Mouse (Mus musculus) midbrain, postnatal 0 days (tissue): ENCODE data around the gene Ramp3. TPM values are rescaled to one million over a fixed set of nuclear protein-coding genes. Genes with fewer than 3 reads are reported as not detected.

Experiments
- ATAC-seq: fragments of 200-750 bp; cut with Nextera tagmentation; 2 replicates; pipeline ENCODE4 v1.8.0; 2017; ENCODE audit warnings: moderate number of reproducible peaks, mild to moderate bottlenecking, moderate TSS enrichment, moderate library complexity; ENCODE audit not compliant: low FRiP score
- DNase-seq: peaks from one replicate; pipeline ENCODE4 v3.0.0-alpha.2; 2015; ENCODE audit warnings: low spot score
- H3K27ac ChIP-seq: fragments of 300-500 bp; sonication (generic); 2 replicates; pipeline ENCODE4 v1.5.1; 2014; ENCODE audit warnings: low read depth, mild to moderate bottlenecking, low read length, mixed read lengths
- H3K27me3 ChIP-seq: fragments of 300-500 bp; sonication (generic); 2 replicates; pipeline ENCODE4 v1.6.1; 2014; ENCODE audit warnings: low read length, control low read depth, mixed read lengths; ENCODE audit not compliant: insufficient read depth
- H3K36me3 ChIP-seq: fragments of 300-500 bp; sonication (generic); 2 replicates; pipeline ENCODE4 v1.6.1; 2014; ENCODE audit warnings: low read length, control low read depth, mixed read lengths; ENCODE audit not compliant: insufficient read depth
- H3K4me1 ChIP-seq: fragments of 300-500 bp; sonication (generic); 2 replicates; pipeline ENCODE4 v1.6.1; 2014; ENCODE audit warnings: mild to moderate bottlenecking, control low read depth, antibody characterized with exemption, low read length, mixed read lengths; ENCODE audit not compliant: insufficient read depth
- H3K4me2 ChIP-seq: fragments of 300-500 bp; sonication (generic); 2 replicates; pipeline ENCODE4 v1.6.1; 2014; ENCODE audit warnings: low read depth, mild to moderate bottlenecking, low read length, mixed read lengths; ENCODE audit not compliant: poor library complexity, severe bottlenecking
- H3K4me3 ChIP-seq: fragments of 300-500 bp; sonication (generic); 2 replicates; pipeline ENCODE4 v1.5.1; 2014; ENCODE audit warnings: low read depth, mild to moderate bottlenecking, low read length, moderate library complexity
- H3K9ac ChIP-seq: fragments of 300-500 bp; sonication (generic); replicated peaks from 2 replicates; pipeline ENCODE4 v1.6.1; 2014; ENCODE audit warnings: mild to moderate bottlenecking, low read length, moderate library complexity, mixed read lengths; ENCODE audit not compliant: poor library complexity, severe bottlenecking
- H3K9me3 ChIP-seq: fragments of 300-500 bp; sonication (generic); 2 replicates; pipeline ENCODE4 v1.6.1; 2016; ENCODE audit warnings: low read length, control low read depth
- CTCF ChIP-seq: IDR thresholded peaks from 2 replicates; pipeline ENCODE4 v1.5.1; 2016; ENCODE audit warnings: antibody characterized with exemption, mild to moderate bottlenecking
- WGBS: fragments of 180-500 bp; shearing (Covaris S2); extraction: QIAGEN DNeasy Blood & Tissue Kit; methylation state at CpG from one replicate; pipeline ENCODE4 v1.1.7; 2014; 5-methylcytosine and 5-hydroxymethylcytosine counted together
- polyA plus RNA-seq: library from polyadenylated mRNA; unstranded; fragments of >200 nt; fragmentation: Nextera tagmentation; extraction: Ambion mirVana; gene quantifications from 2 replicates; pipeline ENCODE4 v1.2.1, GENCODE M21; 2015
- total RNA-seq: library from RNA; depleted of rRNA; stranded (reverse); fragments of >200 nt; gene quantifications from 2 replicates; pipeline ENCODE4 v1.2.3, GENCODE M21; 2014; rRNA removed

The Ramp3 gene
- total RNA-seq = 16.1 and 25.0 TPM in 2 replicates
- 14.8 and 15.6 TPM in 2 replicates for polyA plus RNA-seq

GRCm38 (mm10) chr11:6658271-6658670 is at the start of gene Ramp3:
TSS of gene Ramp3 (plus strand) at chr11:6658521.
- peak within 1 kb of the TSS; percentile 30; the same call in 1 of the 2 replicates for H3K9ac ChIP-seq
- WGBS = 1% methylated on average over 18 of the region's 18 CpGs
- 0 out of 2 replicates have a peak, but pooled peaks cover 2% of the 10 kb centered on the region for H3K4me1 ChIP-seq
- DNase-seq = peak; percentile 75
- H3K36me3 ChIP-seq = no peaks in the 10 kb centered on the region
- H3K4me2 ChIP-seq = peak within 1 kb of the TSS; percentile 72
- H3K27me3 ChIP-seq = no peaks in the 10 kb centered on the region
- peak within 1 kb of the TSS; percentile 40 for H3K4me3 ChIP-seq
- ATAC-seq = peak; percentile 65
- H3K9me3 ChIP-seq = no peaks in the 10 kb centered on the region
- no peak within 1 kb of the TSS for H3K27ac ChIP-seq
- peak; percentile 34 for TF ChIP-seq CTCF

- DNase-seq (no peak), ATAC-seq (no peak)
- Histone ChIP-seq H3K27me3 (no peaks in the 10 kb centered on the region), H3K27ac (no peak overlapping the region), H3K4me3 (no peak overlapping the region), H3K36me3 (peaks cover 64% of the 10 kb centered on the region), H3K9me3 (no peaks in the 10 kb centered on the region), H3K4me2 (no peak overlapping the region), H3K4me1 (no peaks in the 10 kb centered on the region), H3K9ac (no peak overlapping the region)
- WGBS = 91% methylated on average over 12 of the region's 12 CpGs
- TF ChIP-seq CTCF = no peak
These were observed 42.8 kb upstream of the Ramp3 start for GRCm38 (mm10) chr11:6615250-6616205.

DNA sequence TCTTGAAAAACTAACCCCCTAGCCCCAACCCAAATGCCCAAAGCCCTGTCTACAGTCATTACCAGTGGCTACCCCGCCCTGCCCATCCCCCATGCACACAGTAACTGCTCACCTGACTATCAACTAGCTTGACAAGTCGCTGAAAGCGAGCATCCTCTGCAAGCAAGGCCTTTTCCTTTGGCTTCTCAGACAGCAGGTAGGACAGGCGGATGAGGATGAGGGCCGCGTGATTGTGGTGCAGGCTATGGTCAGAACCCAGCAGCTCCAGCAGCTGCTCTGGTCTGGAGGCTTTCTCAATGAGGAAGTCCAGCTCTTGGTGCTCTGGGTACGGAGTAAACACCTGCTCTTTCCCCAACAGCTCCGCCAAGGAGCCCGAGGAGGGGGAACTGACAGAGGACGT is 34.6 kb upstream of the Ramp3 start:
- no peak for ATAC-seq
- WGBS = 94% methylated on average over 10 of the region's 10 CpGs
- Histone ChIP-seq H3K4me3 (no peak overlapping the region), H3K27me3 (no peaks in the 10 kb centered on the region), H3K4me2 (no peak overlapping the region), H3K4me1 (peaks cover 14% of the 10 kb centered on the region), H3K27ac (no peak overlapping the region), H3K9me3 (no peaks in the 10 kb centered on the region), H3K36me3 (peaks cover 44% of the 10 kb centered on the region), H3K9ac (no peak overlapping the region)
- no peak for DNase-seq
- no peak for TF ChIP-seq CTCF

DNA sequence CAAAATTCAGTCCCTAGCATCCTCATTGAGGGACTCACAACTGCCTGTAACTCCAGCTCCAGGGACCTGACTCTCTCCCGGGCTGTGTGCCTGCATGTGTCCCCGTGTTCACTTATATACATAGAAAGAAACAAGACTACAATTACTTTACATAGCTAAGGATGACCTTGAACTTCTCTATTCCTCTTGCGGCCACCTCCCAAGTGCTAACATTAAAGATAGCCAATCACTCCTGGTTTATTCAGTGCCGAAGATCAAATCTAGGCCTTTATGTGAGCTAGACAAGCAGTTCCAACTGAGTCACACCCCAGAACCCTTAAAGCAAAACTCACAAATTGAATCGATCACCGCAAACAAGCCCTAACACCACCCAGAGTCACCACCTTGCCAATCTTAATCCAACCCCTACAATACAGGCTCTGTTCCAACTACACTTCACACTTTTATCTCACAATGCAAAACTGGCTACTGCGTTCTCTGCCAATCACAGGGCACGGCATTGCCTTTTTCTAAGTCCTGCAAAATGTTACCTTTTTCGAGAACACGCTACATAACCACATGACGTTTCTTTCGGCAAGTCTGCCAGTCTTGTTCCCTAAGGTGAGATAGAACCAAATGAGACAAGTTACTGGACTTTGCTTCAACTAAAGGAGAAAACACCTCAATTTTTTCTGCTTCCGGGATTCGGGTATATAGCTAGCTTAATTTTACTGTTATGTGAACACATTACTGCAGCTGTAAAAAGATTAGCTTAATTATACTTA is 33.5 kb upstream of the Ramp3 start:
- Histone ChIP-seq H3K4me1 (peaks cover 14% of the 10 kb centered on the region), H3K27me3 (no peaks in the 10 kb centered on the region), H3K4me2 (peak overlapping the region; percentile 69), H3K27ac (no peak overlapping the region), H3K9me3 (no peaks in the 10 kb centered on the region), H3K9ac (peak overlapping the region; percentile 76; the same call in 1 of the 2 replicates), H3K36me3 (peaks cover 33% of the 10 kb centered on the region), H3K4me3 (peak overlapping the region; percentile 69)
- DNase-seq (no peak), ATAC-seq (no peak)
- no peak for TF ChIP-seq CTCF
- WGBS = 76% methylated on average over 14 of the region's 14 CpGs

DNA sequence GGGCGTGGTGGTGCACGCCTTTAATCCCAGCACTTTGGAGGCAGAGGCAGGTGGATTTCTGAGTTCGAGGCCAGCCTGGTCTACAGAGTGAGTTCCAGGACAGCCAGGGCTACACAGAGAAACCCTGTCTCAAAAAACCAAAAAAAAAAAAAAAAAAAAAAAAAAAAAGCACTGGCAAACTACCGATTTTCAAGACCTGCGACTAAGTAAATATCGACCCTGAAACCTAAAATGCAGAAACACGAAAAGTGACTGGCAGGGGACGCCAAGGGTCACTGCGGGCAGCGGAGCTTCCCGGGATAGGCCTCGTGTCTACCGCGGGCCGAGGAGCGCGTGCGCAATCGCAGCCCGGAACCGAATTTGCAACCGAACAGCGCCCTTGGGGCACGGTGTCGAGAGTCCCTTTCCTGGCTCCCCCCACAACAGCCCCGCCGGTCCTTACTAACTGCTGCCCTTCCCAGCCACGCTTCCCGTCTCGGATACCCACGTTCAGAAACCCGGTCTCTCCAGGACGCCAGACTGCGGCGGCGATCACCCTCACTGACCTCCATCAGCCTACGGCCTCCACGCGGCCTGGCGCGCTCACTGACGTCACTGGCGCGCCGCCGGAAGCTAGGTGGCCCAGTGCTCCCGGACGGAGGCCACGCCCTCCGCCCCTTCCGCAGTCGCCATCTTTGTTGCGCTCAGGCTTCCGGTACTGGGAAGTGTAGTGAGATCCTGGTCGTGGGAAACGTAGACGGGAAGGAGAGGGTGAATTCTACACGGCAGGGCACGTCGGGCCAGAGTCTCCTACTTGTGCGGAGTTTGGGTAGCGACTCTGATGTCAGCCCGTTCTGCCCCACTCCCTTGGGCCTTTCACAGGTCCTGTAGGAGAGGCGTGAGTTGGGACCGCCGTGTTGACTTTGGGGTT is 32.6 kb upstream of the Ramp3 start, which contains the start of gene Tbrg4:
TSS of gene Tbrg4 (minus strand) at position 590 of the 910 bp plus-strand sequence.
- DNase-seq (peak; percentile 97), ATAC-seq (peak; percentile 95)
- Histone ChIP-seq H3K4me2 (peak within 1 kb of the TSS; percentile 69), H3K9me3 (no peaks in the 10 kb centered on the region), H3K9ac (peak within 1 kb of the TSS; percentile 76), H3K27me3 (no peaks in the 10 kb centered on the region), H3K36me3 (peaks cover 24% of the 10 kb centered on the region), H3K27ac (peak within 1 kb of the TSS; percentile 82), H3K4me1 (peaks cover 14% of the 10 kb centered on the region), H3K4me3 (peak within 1 kb of the TSS; percentile 69)
- TF ChIP-seq CTCF = peak; percentile 1; the same call in 1 of the 2 replicates
- WGBS = under 1% methylated on average over 64 of the region's 66 CpGs
